Mouse (Mus musculus) kidney, embryonic 16.5 days (tissue): ENCODE measurements around the gene Eno2. TPM values are rescaled to one million over a fixed set of nuclear protein-coding genes. Genes with fewer than 3 reads are reported as not detected.

Source experiments
- ATAC-seq: fragments of 200-750 bp; cut with Nextera tagmentation; 2 replicates; pipeline ENCODE4 v1.8.0; 2017; ENCODE audit warnings: moderate TSS enrichment; ENCODE audit not compliant: low FRiP score, low TSS enrichment
- H3K27ac ChIP-seq: fragments of 300-500 bp; sonication (generic); 2 replicates; pipeline ENCODE4 v1.5.1; 2014; ENCODE audit warnings: low read length
- H3K27me3 ChIP-seq: fragments of 300-500 bp; sonication (generic); 2 replicates; pipeline ENCODE4 v1.6.1; 2014; ENCODE audit warnings: low read length, control low read depth, mixed read lengths; ENCODE audit not compliant: insufficient read depth
- H3K36me3 ChIP-seq: fragments of 300-500 bp; sonication (generic); 2 replicates; pipeline ENCODE4 v1.6.1; 2014; ENCODE audit warnings: low read length, control low read depth, mixed read lengths; ENCODE audit not compliant: insufficient read depth
- H3K4me1 ChIP-seq: fragments of 300-500 bp; sonication (generic); 2 replicates; pipeline ENCODE4 v1.6.1; 2014; ENCODE audit warnings: low read length, control low read depth, mixed read lengths; ENCODE audit not compliant: insufficient read depth
- H3K4me2 ChIP-seq: fragments of 300-500 bp; sonication (generic); replicated peaks from 2 replicates; pipeline ENCODE4 v1.6.1; 2014; ENCODE audit warnings: low read depth, low read length
- H3K4me3 ChIP-seq: fragments of 300-500 bp; sonication (generic); 2 replicates; pipeline ENCODE4 v1.5.1; 2014; ENCODE audit warnings: mild to moderate bottlenecking, low read length
- H3K9ac ChIP-seq: fragments of 300-500 bp; sonication (generic); replicated peaks from 2 replicates; pipeline ENCODE4 v1.6.1; 2014; ENCODE audit warnings: low read length
- H3K9me3 ChIP-seq: fragments of 300-500 bp; sonication (generic); 2 replicates; pipeline ENCODE4 v1.6.1; 2016; ENCODE audit warnings: low read length, control low read depth
- WGBS: fragments of 180-500 bp; shearing (Covaris S2); extraction: QIAGEN DNeasy Blood & Tissue Kit; methylation state at CpG from one replicate; pipeline ENCODE4 v1.1.7; 2014; 5-methylcytosine and 5-hydroxymethylcytosine counted together
- polyA plus RNA-seq: library from polyadenylated mRNA; unstranded; fragments of >200 nt; fragmentation: Nextera tagmentation; extraction: Ambion mirVana; gene quantifications from 2 replicates; pipeline ENCODE4 v1.2.1, GENCODE M21; 2015

Gene Eno2
- polyA plus RNA-seq, 1 experiment from 2014 or later: 10.9 TPM

DNA sequence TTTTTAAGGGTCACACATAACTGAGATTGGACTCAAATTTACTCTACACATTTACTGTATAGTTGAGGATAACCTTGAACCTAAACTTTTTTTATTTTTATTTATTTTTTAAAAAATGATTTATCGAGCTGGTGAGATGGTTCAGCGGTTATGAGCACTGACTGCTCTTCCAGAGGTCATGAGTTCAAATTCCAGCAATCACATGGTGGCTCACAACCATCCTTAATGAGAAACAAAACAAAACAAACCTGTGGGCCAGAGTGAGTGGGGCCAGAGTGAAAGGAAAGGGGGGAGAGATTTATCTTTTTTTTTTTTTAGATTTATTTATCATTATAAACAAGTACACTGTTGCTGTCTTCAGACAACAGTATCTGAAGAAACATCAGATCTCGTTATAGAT lies 22.4 kb upstream of the Eno2 start:
- Histone ChIP-seq H3K27me3 (no peaks in the 10 kb centered on the region), H3K9ac (no peak overlapping the region), H3K27ac (no peak overlapping the region), H3K36me3 (no peaks in the 10 kb centered on the region), H3K4me1 (peaks cover 13% of the 10 kb centered on the region; the same call in 1 of the 2 replicates), H3K9me3 (no peaks in the 10 kb centered on the region), H3K4me3 (no peak overlapping the region), H3K4me2 (no peak overlapping the region)
- no peak for ATAC-seq
- WGBS: 65% methylated on average over 3 of the region's 3 CpGs

DNA sequence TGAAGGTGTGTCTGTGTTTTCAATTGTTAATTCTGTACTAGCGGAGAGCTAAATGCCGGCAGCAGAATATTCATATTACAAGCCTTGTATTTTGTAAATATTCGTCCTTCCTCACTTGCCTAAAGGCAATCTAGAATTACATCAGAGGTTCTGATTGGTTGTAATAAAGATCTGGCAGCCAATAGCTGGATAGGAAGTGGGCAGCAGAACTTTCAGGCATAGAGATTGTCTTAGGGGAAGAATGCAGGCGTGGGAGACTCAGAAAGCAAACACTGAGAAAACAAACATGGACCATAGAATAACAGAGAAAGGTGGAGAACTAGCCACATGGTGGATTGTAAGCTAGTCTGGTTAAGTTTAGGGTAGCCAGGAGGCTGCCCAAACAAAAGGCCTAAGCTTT lies 20.6 kb upstream of the Eno2 start:
- no peak overlapping the region for H3K4me3 ChIP-seq
- 0 out of 2 replicates have a peak, but pooled peaks have one; percentile 59 for ATAC-seq
- H3K36me3 ChIP-seq: no peaks in the 10 kb centered on the region
- H3K27me3 ChIP-seq: no peaks in the 10 kb centered on the region
- H3K9me3 ChIP-seq: no peaks in the 10 kb centered on the region
- no peak overlapping the region for H3K9ac ChIP-seq
- 28% methylated on average over 4 of the region's 4 CpGs for WGBS
- no peak overlapping the region for H3K4me2 ChIP-seq
- H3K27ac ChIP-seq: peak overlapping the region; percentile 41; the same call in 1 of the 2 replicates
- 0 out of 2 replicates have a peak, but pooled peaks cover 5% of the 10 kb centered on the region for H3K4me1 ChIP-seq

- ATAC-seq: no peak
- no peaks in the 10 kb centered on the region for H3K27me3 ChIP-seq
- WGBS: 77% methylated on average over 4 of the region's 4 CpGs
- 0 out of 2 replicates have a peak, but pooled peaks cover 5% of the 10 kb centered on the region for H3K4me1 ChIP-seq
- H3K4me3 ChIP-seq: no peak overlapping the region
- H3K4me2 ChIP-seq: no peak overlapping the region
- H3K27ac ChIP-seq: peak overlapping the region; percentile 15; the same call in 1 of the 2 replicates
- no peaks in the 10 kb centered on the region for H3K36me3 ChIP-seq
- H3K9me3 ChIP-seq: no peaks in the 10 kb centered on the region
- H3K9ac ChIP-seq: no peak overlapping the region
Measured at GRCm38 (mm10) chr6:124789519-124789918, 20.0 kb upstream of the Eno2 start.

GRCm38 (mm10) chr6:124787722-124788121 lies 18.2 kb upstream of the Eno2 start:
- Histone ChIP-seq H3K27me3 (no peaks in the 10 kb centered on the region), H3K4me3 (no peak overlapping the region), H3K27ac (no peak overlapping the region), H3K4me2 (no peak overlapping the region), H3K9me3 (no peaks in the 10 kb centered on the region), H3K4me1 (peaks cover 6% of the 10 kb centered on the region; the same call in 1 of the 2 replicates), H3K36me3 (no peaks in the 10 kb centered on the region), H3K9ac (no peak overlapping the region)
- 69% methylated on average over 10 of the region's 10 CpGs for WGBS
- no peak for ATAC-seq

GRCm38 (mm10) chr6:124786756-124787420 lies 17.4 kb upstream of the Eno2 start:
- Histone ChIP-seq H3K27ac (no peak overlapping the region), H3K4me1 (peaks cover 11% of the 10 kb centered on the region; the same call in 1 of the 2 replicates), H3K4me2 (no peak overlapping the region), H3K36me3 (no peaks in the 10 kb centered on the region), H3K27me3 (no peaks in the 10 kb centered on the region), H3K4me3 (no peak overlapping the region), H3K9ac (no peak overlapping the region), H3K9me3 (no peaks in the 10 kb centered on the region)
- WGBS: 42% methylated on average over 8 of the region's 8 CpGs
- no peak for ATAC-seq

DNA sequence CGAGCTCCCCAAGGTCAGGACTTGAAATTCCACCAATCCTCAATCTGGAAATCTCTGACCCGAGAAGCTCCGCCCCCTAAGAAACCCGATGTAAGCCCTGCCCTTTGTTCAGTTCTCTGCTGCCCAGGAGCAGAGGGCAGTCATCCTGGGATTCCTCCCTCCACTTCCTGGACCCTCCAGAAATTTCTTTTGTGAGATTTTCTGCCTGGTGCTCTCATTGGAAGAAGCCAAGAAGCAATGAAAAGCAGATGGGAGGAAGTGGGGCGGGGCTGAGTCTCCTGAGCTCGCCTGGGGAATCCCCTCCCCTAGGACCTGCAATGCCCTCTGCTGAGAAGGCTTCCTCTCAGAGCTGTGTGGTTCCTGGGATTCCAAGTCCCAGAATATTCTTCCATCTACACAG lies 13.0 kb upstream of the Eno2 start:
- no peak overlapping the region for H3K9ac ChIP-seq
- H3K27ac ChIP-seq: no peak overlapping the region
- no peaks in the 10 kb centered on the region for H3K27me3 ChIP-seq
- 27% methylated on average over 6 of the region's 6 CpGs for WGBS
- H3K4me3 ChIP-seq: peak overlapping the region; percentile 18; the same call in 1 of the 2 replicates
- peak overlapping the region; percentile 39 for H3K4me2 ChIP-seq
- 0 out of 2 replicates have a peak, but pooled peaks have one; percentile 36 for ATAC-seq
- peaks cover 21% of the 10 kb centered on the region for H3K4me1 ChIP-seq
- H3K36me3 ChIP-seq: no peaks in the 10 kb centered on the region
- H3K9me3 ChIP-seq: no peaks in the 10 kb centered on the region

DNA sequence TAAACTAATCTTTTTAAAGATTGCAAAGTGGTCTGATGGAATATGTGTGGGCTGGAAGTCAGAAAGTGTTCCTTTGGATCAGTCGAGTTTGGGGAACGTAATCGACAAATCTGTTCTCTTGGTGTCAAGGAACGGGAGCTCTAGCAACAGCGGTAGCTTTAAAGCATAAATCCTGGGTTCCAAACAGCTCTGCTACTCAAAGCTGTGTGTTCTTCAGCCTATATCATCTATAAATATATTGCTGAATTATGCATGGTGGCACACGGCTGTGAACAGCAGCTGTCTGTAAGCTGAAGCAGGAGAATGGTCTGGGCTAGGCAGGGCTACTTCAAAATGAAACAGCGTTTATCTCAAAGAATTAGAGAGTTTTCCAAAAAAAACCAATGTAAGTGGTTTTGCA lies 11.4 kb upstream of the Eno2 start:
- no peak for ATAC-seq
- H3K27me3 ChIP-seq: no peaks in the 10 kb centered on the region
- no peak overlapping the region for H3K4me2 ChIP-seq

DNA sequence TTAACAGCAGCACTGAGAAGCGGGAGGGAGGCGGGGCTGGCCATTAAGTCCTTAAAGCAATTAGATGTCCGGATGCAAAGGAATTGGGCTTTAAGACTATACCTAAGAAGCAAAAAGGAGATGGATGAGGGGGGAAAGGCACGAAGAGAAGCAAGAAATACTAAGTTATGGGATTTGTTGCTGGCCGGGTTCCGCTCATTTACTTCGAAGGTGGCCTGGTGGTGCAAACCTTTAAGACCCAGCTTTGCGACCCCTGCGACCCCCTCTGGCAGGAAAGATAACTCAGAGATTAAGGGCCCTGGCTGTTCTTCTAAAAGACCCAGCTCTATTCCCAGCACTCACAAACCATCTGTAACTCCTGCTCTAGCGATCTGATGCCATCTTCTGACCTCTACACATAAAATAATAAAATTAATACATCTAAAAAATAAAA lies 10.5 kb upstream of the Eno2 start:
- 0 out of 2 replicates have a peak, but pooled peaks have one; percentile 21 for ATAC-seq
- Histone ChIP-seq H3K4me3 (peak overlapping the region; percentile 45), H3K36me3 (no peaks in the 10 kb centered on the region), H3K4me1 (peaks cover 21% of the 10 kb centered on the region), H3K9me3 (no peaks in the 10 kb centered on the region), H3K9ac (peak overlapping the region; percentile 60), H3K27ac (no peak overlapping the region), H3K27me3 (no peaks in the 10 kb centered on the region), H3K4me2 (peak overlapping the region; percentile 70)
- WGBS: 6% methylated on average over 10 of the region's 10 CpGs

More for the DNA sequence above, 11.4 kb upstream of the Eno2 start:
- Histone ChIP-seq H3K9me3 (no peaks in the 10 kb centered on the region), H3K4me1 (peaks cover 21% of the 10 kb centered on the region), H3K4me3 (no peak overlapping the region), H3K36me3 (no peaks in the 10 kb centered on the region), H3K27ac (no peak overlapping the region), H3K9ac (no peak overlapping the region)
- WGBS: 84% methylated on average over 7 of the region's 7 CpGs

DNA sequence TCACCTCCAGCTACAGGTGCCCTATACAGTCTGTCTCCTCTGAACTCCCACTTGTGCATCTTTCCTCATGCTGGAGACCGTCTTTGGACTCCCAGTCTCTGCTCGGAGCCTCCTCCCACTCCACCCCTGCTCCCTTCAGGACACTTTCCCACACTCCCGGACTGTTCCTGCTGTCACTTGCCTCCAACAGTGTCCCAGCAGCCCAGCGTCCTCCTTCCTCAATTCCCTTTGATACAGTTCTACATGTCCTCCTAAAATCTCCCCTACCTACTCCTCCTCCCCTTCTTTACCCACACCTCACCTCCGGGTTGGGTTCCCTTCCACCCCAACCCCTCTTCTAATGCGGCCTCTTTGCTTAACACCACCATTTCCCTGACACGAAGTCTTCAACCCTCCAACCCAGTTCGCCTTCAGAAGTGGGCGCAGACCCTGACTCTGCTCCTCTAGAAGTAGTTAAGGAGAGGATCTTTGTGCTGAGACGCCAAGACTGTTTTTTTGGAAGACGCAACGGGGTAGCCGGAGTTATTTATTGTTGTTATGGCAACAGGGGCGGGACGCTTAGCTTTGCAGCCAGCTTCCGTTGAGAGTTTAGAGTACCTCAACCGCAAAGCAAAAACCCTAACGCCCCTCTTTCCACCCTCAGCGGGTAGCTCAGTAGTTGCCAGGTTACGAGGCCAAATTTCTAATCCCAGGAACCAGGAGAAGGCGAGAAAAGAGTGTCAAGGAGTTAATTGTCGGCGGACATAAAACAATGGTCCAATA lies 9.9 kb upstream of the Eno2 start, which contains the start of gene Lrrc23:
Gene Lrrc23 (minus strand): TSS at position 506 of the 762 bp plus-strand sequence.
- H3K9me3 ChIP-seq: no peaks in the 10 kb centered on the region
- H3K4me2 ChIP-seq: peak within 1 kb of the TSS; percentile 70
- H3K36me3 ChIP-seq: no peaks in the 10 kb centered on the region
- peak within 1 kb of the TSS; percentile 60 for H3K9ac ChIP-seq
- peak within 1 kb of the TSS; percentile 45 for H3K4me3 ChIP-seq
- peak; percentile 46 for ATAC-seq
- H3K27ac ChIP-seq: no peak within 1 kb of the TSS
- no peaks in the 10 kb centered on the region for H3K27me3 ChIP-seq
- H3K4me1 ChIP-seq: peaks cover 21% of the 10 kb centered on the region
- WGBS: 3% methylated on average over 23 of the region's 23 CpGs
